Mouse (Mus musculus): ENCODE data around the gene Gm37240.

Gm37240 gene

DNA sequence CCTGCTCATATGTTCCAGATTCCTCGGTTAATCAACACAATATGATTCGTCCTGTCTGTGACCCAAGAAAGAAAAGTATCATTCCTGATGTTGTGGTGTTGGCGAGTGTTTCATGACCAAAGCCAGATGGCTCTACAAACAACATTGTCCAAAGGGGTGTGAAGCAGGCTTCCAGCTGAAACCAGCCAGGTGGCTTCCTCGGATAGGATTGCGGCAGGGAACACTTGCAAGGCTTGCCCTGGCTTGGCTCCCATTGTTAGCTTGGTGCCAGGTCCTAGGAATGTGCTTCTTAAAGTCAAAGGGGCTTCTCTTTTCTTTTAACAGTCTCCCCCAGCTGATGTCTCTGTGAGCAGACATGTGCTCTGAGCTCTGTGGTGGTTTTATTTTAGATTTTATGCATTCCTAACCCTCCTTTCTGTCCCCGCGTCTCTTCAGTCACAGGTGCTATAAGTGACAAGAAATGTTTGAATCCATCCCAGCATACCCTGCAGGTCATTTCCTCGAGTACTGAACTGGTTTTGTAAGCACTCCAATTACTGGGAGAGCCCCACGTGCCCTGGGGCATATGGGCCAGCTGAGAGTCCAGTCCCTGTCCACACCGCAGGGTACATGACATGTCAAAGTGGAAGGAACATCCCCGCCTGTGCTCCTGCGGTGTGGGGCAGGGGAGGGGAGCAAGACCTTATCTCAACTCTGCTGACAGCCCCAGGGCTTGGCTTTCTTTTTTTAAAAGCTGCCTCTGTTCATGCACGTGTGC, 509.2 kb downstream of the Gm37240 start:
- no peak for DNase-seq

- no peak for DNase-seq
Measured at GRCm38 (mm10) chr3:85377505-85377904, 509.8 kb downstream of the Gm37240 start.

GRCm38 (mm10) chr3:85376541-85376940, 510.8 kb downstream of the Gm37240 start:
- DNase-seq = no peak

GRCm38 (mm10) chr3:85373039-85373438, 514.3 kb downstream of the Gm37240 start:
- DNase-seq = no peak

DNA sequence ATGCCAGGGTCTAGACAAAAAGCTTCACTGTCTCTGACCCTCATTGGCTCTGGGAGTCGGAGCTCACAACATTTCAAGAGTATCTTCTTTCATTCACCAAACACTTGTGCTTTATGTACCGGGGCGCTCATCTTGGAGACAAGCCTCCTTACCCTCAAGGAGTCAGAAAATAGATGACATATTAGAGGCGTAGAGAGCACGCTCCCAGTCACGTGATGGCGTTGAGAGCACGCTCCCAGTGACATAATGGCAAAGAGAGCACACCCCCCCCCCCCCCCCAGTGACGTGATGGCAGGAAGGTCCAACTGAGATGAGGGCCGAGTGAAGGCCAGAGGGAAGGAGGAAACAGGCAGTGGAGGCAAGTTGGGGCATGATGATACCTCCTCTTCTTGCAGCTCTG, 517.5 kb downstream of the Gm37240 start:
- no peak for DNase-seq

DNA sequence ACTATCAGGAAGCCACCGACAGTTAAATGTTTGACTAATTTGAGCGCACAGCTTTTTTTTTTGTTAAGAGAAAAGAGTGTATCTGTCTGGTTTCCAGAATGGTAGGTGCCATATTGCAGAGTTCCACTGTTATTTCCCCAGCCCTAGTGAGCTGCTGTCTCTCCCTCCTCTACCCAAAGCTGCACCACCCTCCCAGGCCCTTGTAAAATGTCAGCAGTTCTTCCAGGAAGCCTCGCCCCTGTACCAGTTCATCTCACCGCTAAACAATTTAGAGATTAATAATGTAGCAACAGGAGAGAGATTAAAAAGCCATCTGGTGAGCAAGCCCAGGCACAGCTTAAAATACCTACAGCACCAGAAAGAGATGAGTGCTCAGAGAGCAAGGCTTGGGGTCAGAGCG, 518.2 kb downstream of the Gm37240 start:
- no peak for DNase-seq

GRCm38 (mm10) chr3:85368354-85369120, 518.8 kb downstream of the Gm37240 start:
- DNase-seq = no peak

GRCm38 (mm10) chr3:85364591-85365343, 522.6 kb downstream of the Gm37240 start:
- DNase-seq = no peak

DNA sequence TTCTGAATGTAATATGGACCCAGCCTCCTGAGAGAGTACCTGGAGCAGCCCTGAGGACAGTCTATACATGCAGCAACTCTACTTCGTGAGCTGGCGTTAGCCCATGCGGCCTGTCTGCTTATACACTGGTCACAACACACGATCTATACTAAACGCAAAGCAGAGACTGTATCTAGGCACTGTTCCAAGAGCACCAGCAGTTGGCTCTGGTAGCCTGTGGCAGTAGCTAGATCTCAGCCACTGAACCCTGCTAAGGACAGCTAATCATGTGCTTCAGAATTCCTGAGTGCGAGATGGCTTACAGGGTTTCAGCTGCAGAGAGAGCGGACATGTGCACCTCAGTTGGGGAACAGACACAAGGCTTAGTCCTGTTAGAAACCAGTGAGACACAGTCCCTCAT, 524.4 kb downstream of the Gm37240 start:
- no peak for DNase-seq

- no peak for DNase-seq
Measured at GRCm38 (mm10) chr3:85356373-85356772, 530.9 kb downstream of the Gm37240 start.

DNA sequence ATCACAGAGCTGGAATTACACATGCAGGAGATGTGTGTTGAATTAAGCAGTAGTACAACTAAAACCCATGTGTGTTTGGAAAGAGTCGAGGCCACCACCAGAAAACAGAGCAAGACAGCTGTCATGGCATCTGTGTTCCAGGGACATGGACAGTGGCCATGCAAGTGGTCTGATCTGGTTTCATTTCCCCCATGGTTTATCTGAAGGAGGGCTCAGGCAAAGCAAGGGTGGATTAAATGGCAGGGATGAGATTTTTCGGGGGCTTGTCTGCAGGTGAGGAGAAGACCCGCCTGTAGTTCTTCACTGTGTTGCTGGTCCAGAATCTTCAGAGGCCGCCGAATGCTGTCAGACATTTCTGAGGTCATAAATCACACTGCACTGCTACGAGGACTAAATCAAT, 539.3 kb downstream of the Gm37240 start:
- no peak for DNase-seq

DNA sequence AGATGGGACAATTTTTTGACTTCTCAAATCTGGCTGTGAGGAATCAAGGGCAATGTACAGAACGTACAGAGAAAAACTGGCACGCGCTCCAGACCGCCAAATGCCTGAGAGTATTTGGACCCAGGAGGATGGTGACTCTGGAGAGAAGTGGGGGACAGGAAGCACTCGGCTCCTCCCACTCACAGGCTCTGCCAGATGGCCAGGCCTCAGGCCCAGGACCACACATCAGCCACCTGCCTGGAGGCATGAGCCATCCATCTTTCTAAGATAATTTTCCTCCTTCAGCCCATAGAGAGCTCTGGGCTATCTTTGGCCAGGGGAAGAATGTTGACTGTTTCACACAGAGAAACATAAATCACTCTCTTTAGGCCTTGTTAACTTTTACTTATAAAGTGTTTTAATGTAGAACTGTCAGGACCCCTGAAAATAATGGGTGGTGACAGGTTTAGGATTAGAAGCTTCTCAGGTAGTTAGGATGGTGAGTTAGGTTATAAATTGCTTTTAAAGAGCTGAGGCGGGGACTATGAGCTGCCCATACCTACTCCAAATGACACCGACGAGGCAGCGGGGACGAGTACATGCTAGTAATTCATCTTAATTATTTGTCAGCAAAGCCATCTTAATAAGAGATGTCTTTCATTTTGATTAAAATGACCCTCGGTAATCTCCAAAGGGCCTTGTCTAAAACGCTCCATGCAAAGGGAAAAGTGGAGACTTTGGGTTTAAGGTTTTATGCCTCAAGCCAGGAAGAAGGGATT, 546.0 kb downstream of the Gm37240 start:
- no peak for DNase-seq

GRCm38 (mm10) chr3:85340491-85340890, 546.8 kb downstream of the Gm37240 start:
- no peak for DNase-seq

DNA sequence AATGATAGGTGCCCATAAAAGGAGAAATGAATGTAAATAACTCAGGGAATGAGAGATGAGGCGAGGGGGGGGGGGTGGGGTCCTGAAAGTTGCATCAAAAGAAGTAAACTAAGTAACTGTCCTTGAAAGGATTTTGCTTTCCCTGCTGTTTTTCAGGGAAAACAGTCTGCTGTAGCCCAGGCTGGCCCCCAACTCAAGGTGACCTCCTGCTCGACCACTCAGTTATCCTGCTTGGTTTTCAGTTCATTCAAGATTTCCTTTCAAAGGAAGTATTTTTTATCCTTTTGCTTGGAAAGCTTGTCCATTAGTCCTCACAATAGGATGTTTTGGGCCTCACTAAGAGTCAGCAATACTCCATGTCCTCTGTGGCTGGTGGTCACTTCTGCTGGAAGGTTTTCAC, 547.4 kb downstream of the Gm37240 start:
- no peak for DNase-seq

GRCm38 (mm10) chr3:85339269-85339820, 548.0 kb downstream of the Gm37240 start:
- DNase-seq = no peak

DNA sequence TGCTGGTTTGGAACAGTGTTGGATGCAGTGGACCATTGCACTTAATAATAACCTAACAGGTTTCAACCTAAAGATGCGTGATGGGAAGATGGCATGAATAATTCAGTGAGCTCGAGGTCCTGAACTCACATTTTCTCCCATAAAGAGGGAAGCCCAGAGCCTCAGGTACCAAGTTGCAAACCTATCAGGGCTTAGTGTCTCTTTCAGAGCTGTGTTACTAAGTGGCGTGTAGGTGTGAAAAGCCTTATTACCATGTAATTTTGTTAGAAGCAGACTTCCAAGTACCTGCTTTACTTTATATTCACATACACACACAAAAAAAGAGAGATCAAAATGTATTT, 548.6 kb downstream of the Gm37240 start:
- DNase-seq = no peak

DNA sequence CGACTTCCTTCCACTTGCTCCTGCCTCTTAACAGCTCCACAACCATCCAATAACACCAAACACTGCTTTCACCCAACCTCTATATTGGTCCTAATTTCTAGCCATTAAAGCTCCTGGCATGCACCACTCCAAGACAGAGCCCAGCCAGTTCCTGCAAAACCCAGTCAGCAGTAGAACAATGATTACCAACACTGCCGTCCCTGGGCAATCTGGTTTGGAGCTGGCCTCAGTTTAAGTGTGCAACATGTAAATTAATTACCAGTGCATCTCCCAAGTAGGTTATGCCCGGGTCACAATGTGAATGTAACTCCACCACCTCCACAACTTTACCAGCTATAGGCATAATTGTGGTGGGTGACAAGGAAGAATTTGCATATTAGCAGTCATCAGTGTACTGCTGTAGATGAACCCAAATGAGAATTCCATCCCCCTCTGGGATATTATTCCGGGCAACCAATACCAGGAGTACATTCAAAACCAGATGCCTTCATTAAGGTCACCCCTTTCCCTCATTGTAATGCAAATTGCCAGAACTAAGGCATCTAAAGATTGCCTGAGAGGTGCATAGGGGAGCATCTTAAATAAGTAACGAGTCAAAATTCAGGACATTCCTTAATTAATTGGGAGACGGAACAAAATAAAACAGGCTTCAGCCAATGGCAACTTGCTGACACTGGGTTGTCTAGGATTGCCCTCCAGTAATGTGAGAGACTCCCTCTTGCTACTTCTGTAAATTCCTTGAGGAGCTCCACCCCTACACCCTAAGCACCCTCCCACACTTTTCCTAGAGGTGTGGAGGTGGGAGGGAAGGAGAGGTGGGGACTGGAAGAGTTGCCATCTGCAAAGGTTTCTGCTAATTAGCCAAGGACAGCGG, 549.2 kb downstream of the Gm37240 start:
- no peak for DNase-seq

DNA sequence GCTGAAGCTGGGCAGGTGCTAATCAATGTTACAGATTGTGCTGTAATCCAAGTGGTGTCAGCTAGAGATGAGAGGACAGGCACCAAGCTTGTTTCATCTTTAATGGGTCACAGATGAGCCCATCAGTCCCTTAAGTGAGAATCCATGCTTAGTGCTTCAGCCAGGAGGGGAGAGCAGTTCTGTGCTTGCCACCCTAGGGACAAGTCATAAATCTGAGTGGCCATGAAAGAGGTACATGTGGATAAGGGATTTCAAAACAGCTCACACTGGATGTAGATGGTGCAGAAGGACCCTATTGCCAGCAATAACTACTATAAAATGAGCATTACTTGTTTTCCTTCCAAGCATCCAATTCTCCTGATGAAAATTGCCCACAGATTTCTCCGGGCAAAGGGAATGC, 551.8 kb downstream of the Gm37240 start:
- DNase-seq = no peak

- DNase-seq = no peak
Measured at GRCm38 (mm10) chr3:85332276-85332675, 555.0 kb downstream of the Gm37240 start.

DNA sequence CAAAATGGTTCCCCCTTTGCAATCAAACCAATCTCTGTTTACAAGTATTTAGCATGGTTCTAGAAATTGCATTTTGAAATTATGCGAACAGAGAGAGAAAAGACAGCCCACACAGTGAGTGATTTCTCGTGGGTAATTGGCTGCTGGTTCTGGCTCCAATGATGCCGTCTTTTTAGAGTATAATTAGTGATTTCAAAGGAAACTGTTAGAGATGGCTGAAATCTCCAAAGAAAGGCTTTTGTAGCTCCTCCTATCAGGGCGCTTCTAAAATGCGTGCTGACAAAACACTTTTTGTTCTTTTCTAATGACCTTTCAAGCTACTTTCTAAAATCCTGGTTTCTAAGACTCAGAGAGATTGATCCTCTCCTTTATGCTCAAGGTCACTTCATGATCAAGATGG, 569.1 kb downstream of the Gm37240 start:
- DNase-seq = no peak

GRCm38 (mm10) chr3:85317306-85317705, 570.0 kb downstream of the Gm37240 start:
- DNase-seq = no peak

GRCm38 (mm10) chr3:85314961-85315360, 572.4 kb downstream of the Gm37240 start:
- DNase-seq = no peak
